Mouse (Mus musculus) right cerebral cortex, postnatal 4 days (tissue): ENCODE data around the gene Vmn1r57.
"Not testable (repeated sequence)": the region's sequence is repeated elsewhere in the genome, so short reads cannot be mapped to it uniquely, and the experiment has no call there.

Experiments used
- DNase-seq: peaks from one replicate; pipeline ENCODE4 v3.0.0-alpha.2; 2022

Gene Vmn1r57

DNA sequence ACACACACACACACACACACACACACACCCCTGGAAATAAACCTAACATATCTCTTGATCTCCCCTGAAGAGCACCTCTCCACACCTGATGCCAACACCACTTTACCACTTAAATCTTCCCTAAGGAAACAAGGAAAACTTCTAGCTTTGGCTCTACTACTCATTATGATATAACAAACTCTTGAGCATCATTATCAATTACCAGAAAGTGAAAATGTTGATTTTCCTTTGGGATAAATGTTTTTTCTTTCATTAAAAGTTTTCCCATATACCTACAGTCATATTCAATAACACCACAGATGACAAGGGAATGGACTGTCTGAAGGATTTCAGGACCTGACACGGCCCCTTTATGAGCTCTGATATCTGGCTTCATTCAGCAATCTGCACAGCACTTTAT, at the start of gene Vmn1r57:
Gene Vmn1r57, plus strand, starts transcription at position 301 of the 400 bp plus-strand sequence.
- not testable (repeated sequence) for DNase-seq

DNA sequence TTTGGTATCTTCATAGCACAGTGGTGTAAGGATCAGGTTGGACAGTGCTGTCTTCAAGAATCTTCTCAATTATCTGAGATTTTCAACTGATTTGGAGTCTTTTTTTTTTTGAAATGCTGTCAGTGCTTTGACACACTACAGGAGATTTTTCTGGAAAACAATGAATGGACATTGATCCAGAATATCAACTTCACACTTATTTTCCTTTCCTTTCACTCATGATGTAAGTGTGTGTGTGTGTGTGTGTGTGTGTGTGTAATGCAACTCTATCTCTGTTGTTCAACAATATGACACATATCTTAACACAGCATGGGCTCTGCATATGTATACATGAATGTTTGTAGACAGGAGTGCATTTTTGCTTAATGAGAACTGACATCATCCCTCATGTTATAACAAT, 21.6 kb upstream of the Vmn1r57 start, which contains the start of gene Vmn1r56:
Gene Vmn1r56, minus strand, starts transcription at position 101 of the 400 bp plus-strand sequence.
- DNase-seq = not testable (repeated sequence)

DNA sequence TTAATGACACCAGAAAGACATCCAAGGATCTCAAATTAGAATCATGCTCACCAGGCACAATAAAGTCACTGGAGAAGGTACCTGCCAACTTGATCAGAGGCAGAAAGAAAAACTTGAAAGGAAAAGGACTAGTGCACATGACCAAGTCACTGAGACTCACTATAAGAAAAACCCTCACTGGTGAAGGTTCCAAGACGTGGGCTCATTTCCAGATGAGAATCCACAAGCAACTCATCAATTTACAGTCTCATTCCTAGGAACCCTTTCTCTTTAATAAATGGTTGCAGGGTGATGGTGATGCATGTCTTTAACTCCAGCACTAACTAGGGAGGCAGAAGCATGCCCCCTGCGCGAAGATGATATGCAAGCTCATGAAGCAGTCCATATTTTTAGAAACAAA, 44.8 kb downstream of the Vmn1r57 start:
- no peak for DNase-seq
